Mouse (Mus musculus) midbrain, embryonic 13.5 days (tissue): Measurements from ENCODE around the gene Mosmo. TPM values are rescaled to one million over a fixed set of nuclear protein-coding genes. Genes with fewer than 3 reads are reported as not detected.

Experiments used
- ATAC-seq: fragments of 200-750 bp; cut with Nextera tagmentation; 2 replicates; pipeline ENCODE4 v1.8.0; 2017; ENCODE audit warnings: mild to moderate bottlenecking, moderate TSS enrichment, moderate library complexity
- H3K27ac ChIP-seq: fragments of 300-500 bp; sonication (generic); 2 replicates; pipeline ENCODE4 v1.5.1; 2015; ENCODE audit warnings: inconsistent platforms, mild to moderate bottlenecking, moderate library complexity
- H3K27me3 ChIP-seq: fragments of 300-500 bp; sonication (generic); 2 replicates; pipeline ENCODE4 v1.6.1; 2015; ENCODE audit warnings: mild to moderate bottlenecking, inconsistent platforms
- H3K36me3 ChIP-seq: fragments of 300-500 bp; sonication (generic); 2 replicates; pipeline ENCODE4 v1.6.1; 2015; ENCODE audit warnings: mild to moderate bottlenecking, inconsistent platforms
- H3K4me1 ChIP-seq: fragments of 300-500 bp; sonication (generic); replicated peaks from 2 replicates; pipeline ENCODE4 v1.6.1; 2015; ENCODE audit warnings: inconsistent platforms
- H3K4me2 ChIP-seq: fragments of 300-500 bp; sonication (generic); replicated peaks from 2 replicates; pipeline ENCODE4 v1.6.1; 2015; ENCODE audit warnings: moderate library complexity, mild to moderate bottlenecking, inconsistent platforms
- H3K4me3 ChIP-seq: fragments of 300-500 bp; sonication (generic); replicated peaks from 2 replicates; pipeline ENCODE4 v1.5.1; 2015; ENCODE audit warnings: mild to moderate bottlenecking, inconsistent platforms
- H3K9ac ChIP-seq: fragments of 300-500 bp; sonication (generic); replicated peaks from 2 replicates; pipeline ENCODE4 v1.6.1; 2015; ENCODE audit warnings: mild to moderate bottlenecking, inconsistent platforms
- H3K9me3 ChIP-seq: fragments of 300-500 bp; sonication (generic); 2 replicates; pipeline ENCODE4 v1.6.1; 2016; ENCODE audit warnings: mild to moderate bottlenecking, inconsistent platforms
- WGBS: fragments of 180-500 bp; shearing (Covaris S2); methylation state at CpG from one replicate; pipeline ENCODE4 v1.1.7; 2015; 5-methylcytosine and 5-hydroxymethylcytosine counted together
- polyA plus RNA-seq: library from polyadenylated mRNA; unstranded; fragments of >200 nt; fragmentation: Nextera tagmentation; extraction: Ambion mirVana; gene quantifications from 2 replicates; pipeline ENCODE4 v1.2.1, GENCODE M21; 2015

The Mosmo gene
- polyA plus RNA-seq, 1 experiment from 2014 or later: 13.9 TPM

DNA sequence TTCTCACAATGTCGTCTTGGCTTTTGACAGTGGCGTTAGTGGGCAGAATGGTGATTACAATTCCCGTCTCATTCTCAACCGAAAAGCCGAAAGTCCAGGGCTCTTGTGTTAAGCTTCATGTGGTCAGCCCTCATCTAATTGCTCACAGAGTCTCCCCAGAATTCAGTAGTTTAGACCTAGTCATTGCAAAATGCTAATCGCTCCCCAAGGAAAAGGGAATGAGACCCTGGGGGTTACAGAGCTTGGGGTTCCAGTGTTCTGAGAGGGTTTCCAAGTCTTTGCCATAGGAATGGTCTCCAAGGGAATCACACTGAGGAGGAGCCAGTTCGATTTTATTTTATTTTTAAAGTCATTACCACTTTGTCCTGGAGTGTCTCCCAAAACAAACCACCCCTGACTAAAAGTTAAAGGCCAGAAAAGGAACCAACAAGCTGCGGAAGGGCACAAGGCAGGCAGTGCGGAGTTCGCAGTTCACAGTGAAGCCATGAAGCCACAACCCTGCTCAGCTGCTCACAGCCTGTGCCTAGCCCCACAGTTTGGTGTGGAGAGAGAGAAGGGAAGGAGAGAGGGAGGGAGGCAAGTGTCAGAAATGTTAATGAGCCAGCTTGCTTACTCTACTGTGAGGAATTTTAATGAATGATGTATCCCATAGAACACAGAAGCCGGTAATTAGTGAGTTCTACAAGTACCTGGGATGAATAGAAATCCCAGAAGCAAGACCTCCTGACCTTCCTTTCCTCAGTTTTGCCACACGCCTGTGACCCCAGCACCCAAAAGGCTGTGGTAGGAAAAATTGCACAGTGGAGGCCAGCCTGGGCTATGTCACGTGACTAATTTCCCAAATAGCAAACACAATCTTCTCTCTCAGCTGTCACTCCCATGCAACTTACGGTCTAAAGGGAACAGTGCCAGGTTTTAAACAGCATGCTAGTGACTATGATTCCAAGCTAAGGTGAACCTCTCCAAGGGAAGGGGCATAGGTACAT lies 66.2 kb downstream of the Mosmo start:
- no peak overlapping the region for H3K9ac ChIP-seq
- 75% methylated on average over 14 of the region's 14 CpGs for WGBS
- no peaks in the 10 kb centered on the region for H3K27me3 ChIP-seq
- H3K4me2 ChIP-seq: no peak overlapping the region
- no peak overlapping the region for H3K4me3 ChIP-seq
- no peak; the same call in 1 of the 2 replicates for ATAC-seq
- no peaks in the 10 kb centered on the region for H3K9me3 ChIP-seq
- peaks cover 13% of the 10 kb centered on the region for H3K4me1 ChIP-seq
- no peaks in the 10 kb centered on the region for H3K36me3 ChIP-seq
- H3K27ac ChIP-seq: no peak overlapping the region

DNA sequence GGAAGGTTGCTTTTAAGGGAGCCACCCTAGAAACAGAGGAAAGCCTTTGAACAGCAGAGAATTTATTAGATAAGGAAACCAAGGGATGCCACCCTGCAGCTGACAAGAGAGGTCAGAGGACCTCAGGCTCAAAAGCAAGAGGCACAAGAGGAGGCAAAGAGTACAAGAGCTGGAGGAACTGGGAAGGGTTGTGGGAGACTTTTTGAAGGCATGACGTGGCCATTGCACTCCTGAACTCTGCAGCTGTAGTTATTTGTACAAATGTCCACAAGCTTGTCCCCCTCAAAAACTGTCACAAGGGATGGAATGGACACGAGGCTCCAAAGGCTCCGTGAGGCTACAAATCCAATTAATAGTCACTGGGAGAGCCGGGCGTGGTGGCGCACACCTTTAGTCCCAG lies 67.2 kb downstream of the Mosmo start:
- H3K9ac ChIP-seq: no peak overlapping the region
- H3K36me3 ChIP-seq: no peaks in the 10 kb centered on the region
- H3K27ac ChIP-seq: no peak overlapping the region
- no peak overlapping the region for H3K4me3 ChIP-seq
- no peaks in the 10 kb centered on the region for H3K27me3 ChIP-seq
- H3K9me3 ChIP-seq: no peaks in the 10 kb centered on the region
- 92% methylated on average over 6 of the region's 6 CpGs for WGBS
- no peak for ATAC-seq
- peaks cover 8% of the 10 kb centered on the region for H3K4me1 ChIP-seq
- H3K4me2 ChIP-seq: no peak overlapping the region

DNA sequence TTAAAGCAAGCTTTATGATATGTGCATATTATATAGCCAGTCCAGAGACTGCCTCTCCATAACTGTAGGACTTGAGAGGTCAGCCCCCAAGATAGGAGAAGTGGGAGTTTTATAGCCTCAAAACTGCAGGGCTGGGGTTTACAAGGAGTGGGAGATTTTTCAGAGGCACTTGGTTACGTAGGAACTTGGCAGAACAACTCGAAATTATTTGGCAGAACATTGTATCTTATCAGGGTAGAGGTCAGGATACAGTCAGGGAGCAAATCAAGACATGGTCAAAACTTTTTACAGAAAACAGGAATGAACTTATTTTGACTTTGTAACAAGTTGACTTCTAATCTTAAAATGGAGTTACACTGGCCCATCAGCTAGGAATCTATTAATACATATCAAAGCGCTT lies 68.6 kb downstream of the Mosmo start:
- no peak for ATAC-seq
- H3K27me3 ChIP-seq: no peaks in the 10 kb centered on the region
- H3K9ac ChIP-seq: no peak overlapping the region
- no peak overlapping the region for H3K4me2 ChIP-seq
- H3K36me3 ChIP-seq: no peaks in the 10 kb centered on the region
- WGBS: 84% methylated on average over 3 of the region's 3 CpGs
- no peak overlapping the region for H3K4me3 ChIP-seq
- 0 out of 2 replicates have a peak, but pooled peaks cover 3% of the 10 kb centered on the region for H3K4me1 ChIP-seq
- no peak overlapping the region for H3K27ac ChIP-seq
- no peaks in the 10 kb centered on the region for H3K9me3 ChIP-seq

DNA sequence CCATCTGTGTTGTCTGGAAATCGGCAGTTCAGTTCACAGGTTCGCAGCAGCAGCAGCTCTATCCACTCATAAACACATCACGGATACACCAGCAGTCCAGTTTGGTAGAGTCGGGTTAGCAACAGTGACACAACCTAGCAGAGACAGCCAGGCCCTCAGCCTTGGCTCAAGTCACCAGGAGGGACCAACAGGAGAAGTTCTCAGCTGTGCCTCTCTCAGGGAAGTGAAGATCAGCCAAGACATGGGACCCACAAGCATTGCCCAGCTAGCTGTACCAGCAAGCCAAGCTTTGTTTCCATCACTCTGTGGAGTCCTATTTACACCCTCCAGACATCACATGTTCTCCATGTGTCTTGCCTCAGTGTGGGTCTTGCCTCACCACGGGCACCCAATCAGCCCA lies 69.4 kb downstream of the Mosmo start:
- ATAC-seq: no peak
- WGBS: 93% methylated on average over 5 of the region's 5 CpGs
- no peak overlapping the region for H3K4me3 ChIP-seq

DNA sequence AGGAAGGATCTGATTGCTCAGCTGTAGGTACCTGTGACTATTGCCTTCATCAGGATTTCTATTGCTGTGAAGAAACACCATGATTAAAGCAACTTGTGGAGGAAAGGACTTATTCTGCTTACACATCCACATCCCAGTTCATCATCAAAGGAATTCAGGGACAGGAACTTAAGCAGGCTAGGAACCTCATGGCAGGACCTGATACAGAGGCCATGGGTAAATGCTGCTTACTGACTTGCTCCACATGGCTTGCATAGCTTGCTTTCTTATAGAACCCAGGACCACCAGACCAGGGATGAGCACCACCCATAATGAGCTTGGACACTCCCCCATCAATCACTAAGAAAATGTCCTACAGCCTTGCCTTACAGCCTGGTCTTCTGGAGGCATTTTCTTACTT lies 71.1 kb downstream of the Mosmo start:
- Histone ChIP-seq H3K4me3 (no peak overlapping the region), H3K4me2 (no peak overlapping the region), H3K4me1 (0 out of 2 replicates have a peak, but pooled peaks cover 3% of the 10 kb centered on the region), H3K9ac (no peak overlapping the region), H3K36me3 (no peaks in the 10 kb centered on the region), H3K9me3 (no peaks in the 10 kb centered on the region), H3K27ac (no peak overlapping the region), H3K27me3 (no peaks in the 10 kb centered on the region)
- ATAC-seq: no peak

More for the DNA sequence above, 69.4 kb downstream of the Mosmo start:
- no peaks in the 10 kb centered on the region for H3K27me3 ChIP-seq
- H3K9ac ChIP-seq: no peak overlapping the region
- H3K4me1 ChIP-seq: 0 out of 2 replicates have a peak, but pooled peaks cover 3% of the 10 kb centered on the region
- H3K4me2 ChIP-seq: no peak overlapping the region
- H3K36me3 ChIP-seq: no peaks in the 10 kb centered on the region
- H3K27ac ChIP-seq: no peak overlapping the region
- H3K9me3 ChIP-seq: no peaks in the 10 kb centered on the region

DNA sequence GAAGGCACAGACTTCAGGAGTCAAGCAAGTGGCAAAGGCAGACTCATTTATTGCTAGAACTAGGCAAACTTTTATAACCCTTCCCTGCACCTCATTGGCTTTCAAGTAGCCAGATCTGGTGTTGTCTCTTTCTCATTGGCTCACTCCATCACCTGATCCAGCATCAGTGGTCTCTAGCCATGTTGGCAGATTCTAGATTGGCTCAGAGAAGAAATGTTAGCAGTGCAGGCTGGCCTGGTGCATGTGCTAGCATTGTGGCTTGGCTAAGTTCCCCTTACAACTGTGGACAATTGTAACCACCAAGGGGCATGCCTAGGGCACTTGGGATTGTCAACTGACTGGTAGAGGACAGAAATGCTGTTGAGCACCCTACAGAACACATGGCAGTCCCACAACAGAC lies 73.9 kb downstream of the Mosmo start:
- Histone ChIP-seq H3K27me3 (no peaks in the 10 kb centered on the region), H3K4me2 (no peak overlapping the region), H3K9me3 (no peaks in the 10 kb centered on the region), H3K9ac (no peak overlapping the region), H3K4me3 (no peak overlapping the region), H3K4me1 (no peaks in the 10 kb centered on the region), H3K27ac (no peak overlapping the region), H3K36me3 (no peaks in the 10 kb centered on the region)
- ATAC-seq: no peak

DNA sequence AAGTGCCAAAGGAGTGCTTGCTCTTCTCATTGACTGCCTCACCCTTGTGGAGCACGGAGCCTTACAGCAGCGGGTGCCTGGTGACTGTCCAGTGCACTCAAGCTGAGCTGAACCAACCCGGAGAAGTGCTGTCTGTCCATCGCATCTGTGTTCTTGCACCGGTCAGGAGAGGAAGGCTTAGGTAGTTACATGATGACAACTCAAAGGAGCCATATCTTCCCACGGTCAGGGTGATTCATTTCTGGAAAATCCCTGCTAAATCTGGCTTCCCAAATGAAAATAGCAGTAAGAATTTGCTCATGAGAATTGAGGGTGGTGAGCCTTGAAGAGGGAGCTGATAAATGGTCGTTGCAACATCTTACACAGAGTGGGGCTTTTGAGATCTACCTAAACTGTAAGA lies 74.5 kb downstream of the Mosmo start:
- Histone ChIP-seq H3K27ac (no peak overlapping the region), H3K27me3 (no peaks in the 10 kb centered on the region), H3K36me3 (no peaks in the 10 kb centered on the region), H3K4me2 (no peak overlapping the region), H3K4me1 (no peaks in the 10 kb centered on the region), H3K4me3 (no peak overlapping the region), H3K9me3 (no peaks in the 10 kb centered on the region), H3K9ac (no peak overlapping the region)
- no peak for ATAC-seq
- 88% methylated on average over 7 of the region's 7 CpGs for WGBS

DNA sequence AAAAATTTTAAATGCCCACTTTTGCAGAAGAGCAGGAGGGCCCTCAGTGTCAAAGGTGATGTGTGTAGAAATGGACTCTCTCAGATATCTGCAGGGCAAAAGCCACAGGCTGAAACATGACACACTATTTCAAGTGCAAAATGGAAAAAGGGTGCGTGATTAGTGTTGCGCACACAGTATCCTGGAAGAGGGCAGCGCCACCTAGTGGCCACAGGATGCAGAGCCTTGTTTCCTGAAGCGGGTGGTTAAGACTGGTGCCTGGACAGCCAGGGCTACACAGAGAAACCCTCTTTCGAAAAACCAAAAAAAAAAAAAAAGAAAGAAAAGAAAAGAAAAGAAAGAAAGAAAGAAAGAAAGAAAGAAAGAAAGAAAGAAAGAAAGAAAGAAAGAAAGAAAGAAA lies 77.3 kb downstream of the Mosmo start:
- H3K27me3 ChIP-seq: no peaks in the 10 kb centered on the region
- peak; percentile 86 for ATAC-seq
- no peak overlapping the region for H3K27ac ChIP-seq
- 11% methylated on average over 5 of the region's 5 CpGs for WGBS
- no peaks in the 10 kb centered on the region for H3K36me3 ChIP-seq
- H3K4me3 ChIP-seq: no peak overlapping the region
- no peak overlapping the region for H3K4me2 ChIP-seq
- H3K9ac ChIP-seq: no peak overlapping the region
- H3K4me1 ChIP-seq: no peaks in the 10 kb centered on the region
- no peaks in the 10 kb centered on the region for H3K9me3 ChIP-seq

DNA sequence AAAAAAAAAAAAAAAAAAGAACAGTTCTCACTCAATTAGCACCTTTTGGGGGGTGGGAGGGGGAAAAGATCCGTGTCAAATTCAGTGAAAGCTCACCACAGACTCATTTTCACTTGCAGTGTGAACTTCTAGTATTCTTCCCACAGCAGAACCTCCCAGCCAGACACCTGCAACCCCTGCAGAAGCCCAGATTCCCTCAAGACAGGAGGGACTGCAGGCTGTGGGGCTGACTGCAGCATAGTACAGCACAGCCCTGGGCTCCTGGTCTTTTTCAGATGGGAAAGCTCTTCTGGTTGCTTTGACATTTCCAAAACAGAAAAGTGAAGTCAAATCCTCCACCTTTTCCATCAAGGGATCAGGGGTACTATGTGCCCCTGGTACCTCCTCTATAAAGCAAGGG lies 90.0 kb downstream of the Mosmo start:
- Histone ChIP-seq H3K9me3 (no peaks in the 10 kb centered on the region), H3K27ac (no peak overlapping the region), H3K9ac (no peak overlapping the region), H3K27me3 (no peaks in the 10 kb centered on the region), H3K36me3 (no peaks in the 10 kb centered on the region), H3K4me1 (peaks cover 5% of the 10 kb centered on the region; the same call in 1 of the 2 replicates), H3K4me3 (no peak overlapping the region), H3K4me2 (no peak overlapping the region)
- ATAC-seq: no peak
- WGBS: 0% methylated on average over 1 of the region's 1 CpGs

DNA sequence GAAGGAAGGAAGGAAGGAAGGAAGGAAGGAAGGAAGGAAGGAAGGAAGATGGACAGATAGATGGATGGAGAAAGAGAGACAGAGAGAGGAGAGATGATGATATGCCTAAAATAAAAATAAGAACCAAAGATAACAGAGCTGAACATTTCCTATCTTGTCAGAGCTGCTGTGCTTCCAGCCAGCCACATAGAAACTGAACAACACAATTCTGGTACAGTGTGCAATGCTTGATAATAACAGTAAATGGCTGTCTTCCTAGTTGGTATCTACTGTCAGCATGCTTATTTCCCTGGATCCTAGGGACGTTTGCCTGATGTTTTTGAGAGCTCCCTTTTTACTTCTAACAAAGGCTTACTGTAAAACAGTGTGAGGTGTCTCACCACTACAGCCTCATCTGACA lies 94.0 kb downstream of the Mosmo start:
- WGBS: 48% methylated on average over 1 of the region's 1 CpGs
- Histone ChIP-seq H3K27me3 (no peaks in the 10 kb centered on the region), H3K36me3 (no peaks in the 10 kb centered on the region), H3K9me3 (no peaks in the 10 kb centered on the region), H3K4me3 (no peak overlapping the region), H3K27ac (no peak overlapping the region), H3K4me1 (peaks cover 5% of the 10 kb centered on the region; the same call in 1 of the 2 replicates), H3K4me2 (no peak overlapping the region), H3K9ac (no peak overlapping the region)
- no peak for ATAC-seq

DNA sequence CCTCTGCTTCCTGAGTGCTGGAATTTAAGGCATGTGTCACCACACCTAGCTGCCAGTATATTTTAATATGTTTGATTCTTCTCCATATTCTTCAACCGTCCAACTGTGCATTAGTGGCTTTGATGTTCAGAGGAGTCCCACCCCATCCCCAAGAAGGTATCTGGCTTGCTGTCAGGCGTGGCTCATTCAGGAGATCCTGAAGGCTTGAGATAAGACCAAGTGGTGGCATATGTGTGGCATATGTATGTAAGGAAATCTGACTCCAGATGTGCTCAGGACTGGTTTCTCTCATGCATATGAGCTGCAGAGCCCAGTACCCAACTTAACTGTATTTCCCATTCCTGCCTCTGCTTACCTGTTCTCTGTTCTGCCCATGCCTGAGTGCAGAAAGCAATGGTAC lies 100.6 kb downstream of the Mosmo start:
- WGBS: 73% methylated on average over 2 of the region's 2 CpGs
- ATAC-seq: no peak
- Histone ChIP-seq H3K9me3 (no peaks in the 10 kb centered on the region), H3K9ac (no peak overlapping the region), H3K4me3 (no peak overlapping the region), H3K4me1 (no peaks in the 10 kb centered on the region), H3K4me2 (no peak overlapping the region), H3K27ac (no peak overlapping the region), H3K27me3 (no peaks in the 10 kb centered on the region), H3K36me3 (no peaks in the 10 kb centered on the region)
